1 mouse cellular context compared by ENCODE assay signal in the genomic region with DNA sequence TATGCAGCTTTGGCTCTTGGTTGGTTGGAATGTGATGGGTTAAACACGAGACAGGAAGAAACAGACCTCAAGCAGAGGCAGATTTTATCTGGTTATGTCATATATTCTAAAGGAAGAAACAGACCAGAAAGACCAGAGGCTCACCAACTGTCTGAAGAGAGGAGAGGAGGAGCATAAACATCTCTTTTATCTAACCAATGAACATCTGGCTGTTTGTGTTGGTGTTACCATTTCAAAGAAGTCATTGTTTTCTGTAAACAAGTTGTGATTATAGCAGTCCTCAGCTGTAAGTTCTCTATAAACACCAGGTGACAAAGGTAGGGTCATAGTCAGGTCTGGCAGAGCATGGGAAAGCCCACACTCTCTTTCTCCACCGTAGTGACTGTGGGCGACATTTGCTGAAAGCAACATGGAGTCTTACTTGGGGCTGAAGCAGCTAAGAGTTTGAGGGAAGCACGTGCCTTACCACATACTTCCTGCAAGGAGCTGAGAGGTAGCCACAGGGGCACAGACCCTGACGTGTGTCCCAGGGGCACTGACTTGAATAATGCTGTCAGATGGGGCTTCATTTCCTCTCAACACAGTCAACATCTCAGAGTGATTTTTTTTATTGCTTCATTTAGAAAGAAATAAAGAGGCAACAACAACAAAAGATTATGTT.
TF ChIP-seq lines count a peak whose summit lies in the region.

No protein-coding gene starts in this region.

TF ChIP-seq in CH12.LX, 34 proteins besides CTCF, POLR2A, EP300 and RAD21:
- TF ChIP-seq SMC3 (IDR thresholded peaks at IDR 0.05; ENCODE audit: low read depth, low read length): no peak
- peak; percentile 90 for TF ChIP-seq BHLHE40 (IDR thresholded peaks at IDR 0.05; ENCODE audit: low read depth, low read length)
- TF ChIP-seq MAX (IDR thresholded peaks at IDR 0.05; ENCODE audit: low read length): peak; percentile 80
- 0 out of 2 replicates have a peak, but pooled peaks have one; percentile 12 for TF ChIP-seq TCF12 (IDR thresholded peaks at IDR 0.05; ENCODE audit: low read depth, low read length)
TF ChIP-seq in CH12.LX: peak in this region for 3.
